Mouse (Mus musculus) adrenal gland, adult 8-10 months (tissue): ENCODE data around the gene Gpr45. TPM values are rescaled to one million over a fixed set of nuclear protein-coding genes. Genes with fewer than 3 reads are reported as not detected.

Experiments
- DNase-seq: peaks from one replicate; pipeline ENCODE4 v3.0.0; 2022
- microRNA-seq, 2 experiments: library from miRNA; unstranded; fragments of <30 nt; microRNA quantifications; one replicate each; pipeline ENCODE4 v1.2.0; 2022
- total RNA-seq, 4 experiments: library from RNA; stranded (reverse); gene quantifications; 2 replicates each; pipeline ENCODE4 v1.2.4; 2022

Gpr45 gene
- total RNA-seq, 4 experiments from 2014 or later = 2.2 to 5.4 (median 3.4) TPM

- DNase-seq = no peak
Observed at GRCm38 (mm10) chr1:43047811-43048210, 95.1 kb downstream of the Gpr45 start.

- no peak for DNase-seq
Observed at GRCm38 (mm10) chr1:43051903-43052302, 99.2 kb downstream of the Gpr45 start.

- DNase-seq = no peak
Observed at GRCm38 (mm10) chr1:43065615-43066310, 113.1 kb downstream of the Gpr45 start.

GRCm38 (mm10) chr1:43066573-43066972 is 113.9 kb downstream of the Gpr45 start:
- DNase-seq = no peak

GRCm38 (mm10) chr1:43067551-43067950 is 114.9 kb downstream of the Gpr45 start:
- DNase-seq = no peak

GRCm38 (mm10) chr1:43070726-43071125 is 118.1 kb downstream of the Gpr45 start:
- no peak for DNase-seq

GRCm38 (mm10) chr1:43072028-43072427 is 119.4 kb downstream of the Gpr45 start:
- no peak for DNase-seq

GRCm38 (mm10) chr1:43072561-43072960 is 119.9 kb downstream of the Gpr45 start:
- DNase-seq = no peak

GRCm38 (mm10) chr1:43074791-43075190 is 122.1 kb downstream of the Gpr45 start:
- no peak for DNase-seq

GRCm38 (mm10) chr1:43078124-43078523 is 125.5 kb downstream of the Gpr45 start:
- no peak for DNase-seq

GRCm38 (mm10) chr1:43082946-43083345 is 130.3 kb downstream of the Gpr45 start:
- no peak for DNase-seq

Small RNA genes within 50 kb of the gene (microRNA-seq; reads per million reads assigned to microRNA genes)
- 0 reads per million in 2 experiments for gene Gm24001

Other genes starting within 250 kb of the Gpr45 start
- 10 to 100 TPM; 63.9 to 74.0 (median 69.5) TPM for gene Mrps9, start 101.6 kb upstream of the Gpr45 start, total RNA-seq
- gene Tgfbrap1, start 145.8 kb downstream of the Gpr45 start, total RNA-seq = 10 to 100 TPM; 34.5 to 43.4 (median 39.3) TPM
- gene AI597479, start 145.8 kb downstream of the Gpr45 start, total RNA-seq = 10 to 100 TPM; 15.6 to 21.4 (median 20.1) TPM
- gene Fhl2, start 244.1 kb downstream of the Gpr45 start, total RNA-seq = 10 to 100 TPM; 23.3 to 37.9 (median 32.1) TPM